Mouse (Mus musculus): Measurements from ENCODE around the gene Patj. TPM values are rescaled to one million over a fixed set of nuclear protein-coding genes. Genes with fewer than 3 reads are reported as not detected.
A peak's percentile ranks its signal among the peaks of the same experiment; 100 is the strongest.

The Patj gene
- 6.0 and 7.5 TPM in 2 replicates for polyA plus RNA-seq (2015; fragmentation: Nextera tagmentation; extraction: Ambion mirVana)

GRCm38 (mm10) chr4:98395690-98396437 is at the start of gene Patj:
Gene Patj, plus strand, starts transcription at chr4:98395785.
- peak; percentile 94 for ATAC-seq
- H3K27ac ChIP-seq = peak within 1 kb of the TSS; percentile 70
- WGBS = 1% methylated on average over 48 of the region's 73 CpGs
- no peaks in the 10 kb centered on the region for H3K9me3 ChIP-seq
- H3K36me3 ChIP-seq = no peaks in the 10 kb centered on the region
- peaks cover 4% of the 10 kb centered on the region; the same call in 1 of the 2 replicates for H3K4me1 ChIP-seq (replicated peaks)
- peak within 1 kb of the TSS; percentile 98 for H3K9ac ChIP-seq (replicated peaks)
- H3K27me3 ChIP-seq = no peaks in the 10 kb centered on the region
- H3K4me2 ChIP-seq (replicated peaks) = peak within 1 kb of the TSS; percentile 91
- H3K4me3 ChIP-seq (replicated peaks) = peak within 1 kb of the TSS; percentile 77

GRCm38 (mm10) chr4:98348580-98348979 is 47.0 kb upstream of the Patj start:
- Histone ChIP-seq H3K4me1 (replicated peaks) (peaks cover 3% of the 10 kb centered on the region; the same call in 1 of the 2 replicates), H3K36me3 (0 out of 2 replicates have a peak, but pooled peaks cover 4% of the 10 kb centered on the region), H3K27ac (no peak overlapping the region), H3K4me3 (replicated peaks) (no peak overlapping the region), H3K9me3 (peaks cover 3% of the 10 kb centered on the region; the same call in 1 of the 2 replicates), H3K9ac (replicated peaks) (no peak overlapping the region), H3K4me2 (replicated peaks) (no peak overlapping the region), H3K27me3 (no peaks in the 10 kb centered on the region)
- WGBS = 91% methylated on average over 5 of the region's 5 CpGs
- ATAC-seq = no peak

- Histone ChIP-seq H3K9me3 (no peaks in the 10 kb centered on the region), H3K27me3 (no peaks in the 10 kb centered on the region), H3K27ac (no peak overlapping the region), H3K4me3 (replicated peaks) (no peak overlapping the region), H3K9ac (replicated peaks) (no peak overlapping the region), H3K4me2 (replicated peaks) (no peak overlapping the region), H3K4me1 (replicated peaks) (no peaks in the 10 kb centered on the region), H3K36me3 (peaks cover 59% of the 10 kb centered on the region)
- no peak for ATAC-seq
- WGBS = 97% methylated on average over 9 of the region's 9 CpGs
Measured at GRCm38 (mm10) chr4:98358034-98358809, 37.4 kb upstream of the Patj start.

- H3K4me3 ChIP-seq (replicated peaks) = no peak overlapping the region
- no peaks in the 10 kb centered on the region for H3K4me1 ChIP-seq (replicated peaks)
- WGBS = 62% methylated on average over 4 of the region's 4 CpGs
- H3K36me3 ChIP-seq = peaks cover 26% of the 10 kb centered on the region
- peak; percentile 53; the same call in 1 of the 2 replicates for ATAC-seq
- H3K4me2 ChIP-seq (replicated peaks) = no peak overlapping the region
- no peaks in the 10 kb centered on the region for H3K27me3 ChIP-seq
- H3K9me3 ChIP-seq = no peaks in the 10 kb centered on the region
- no peak overlapping the region for H3K27ac ChIP-seq
- no peak overlapping the region for H3K9ac ChIP-seq (replicated peaks)
Measured at GRCm38 (mm10) chr4:98375401-98375800, 20.2 kb upstream of the Patj start.

GRCm38 (mm10) chr4:98376943-98377342 is 18.6 kb upstream of the Patj start:
- H3K27me3 ChIP-seq = no peaks in the 10 kb centered on the region
- no peak overlapping the region for H3K27ac ChIP-seq
- no peaks in the 10 kb centered on the region for H3K9me3 ChIP-seq
- 98% methylated on average over 2 of the region's 2 CpGs for WGBS
- H3K9ac ChIP-seq (replicated peaks) = no peak overlapping the region
- no peak overlapping the region for H3K4me2 ChIP-seq (replicated peaks)
- H3K36me3 ChIP-seq = peaks cover 26% of the 10 kb centered on the region
- H3K4me1 ChIP-seq (replicated peaks) = peaks cover 10% of the 10 kb centered on the region
- ATAC-seq = no peak
- H3K4me3 ChIP-seq (replicated peaks) = no peak overlapping the region

- H3K4me3 ChIP-seq (replicated peaks) = peak within 1 kb of the TSS; percentile 92
- peaks cover 14% of the 10 kb centered on the region; the same call in 1 of the 2 replicates for H3K36me3 ChIP-seq
- peak; percentile 98 for ATAC-seq
- peak within 1 kb of the TSS; percentile 95 for H3K9ac ChIP-seq (replicated peaks)
- peak within 1 kb of the TSS; percentile 60 for H3K4me2 ChIP-seq (replicated peaks)
- no peaks in the 10 kb centered on the region for H3K9me3 ChIP-seq
- H3K4me1 ChIP-seq (replicated peaks) = peaks cover 14% of the 10 kb centered on the region
- under 1% methylated on average over 46 of the region's 46 CpGs for WGBS
- H3K27ac ChIP-seq = peak within 1 kb of the TSS; percentile 76; the same call in 1 of the 2 replicates
- H3K27me3 ChIP-seq = no peaks in the 10 kb centered on the region
Measured at GRCm38 (mm10) chr4:98382716-98383424, 12.7 kb upstream of the Patj start, which contains the start of gene Tm2d1. Gene Tm2d1, minus strand, starts transcription at chr4:98383306.

GRCm38 (mm10) chr4:98385036-98385435 is 10.5 kb upstream of the Patj start:
- Histone ChIP-seq H3K4me1 (replicated peaks) (peaks cover 14% of the 10 kb centered on the region), H3K4me3 (replicated peaks) (no peak overlapping the region), H3K4me2 (replicated peaks) (no peak overlapping the region), H3K9me3 (no peaks in the 10 kb centered on the region), H3K36me3 (no peaks in the 10 kb centered on the region), H3K27ac (no peak overlapping the region), H3K27me3 (no peaks in the 10 kb centered on the region), H3K9ac (replicated peaks) (no peak overlapping the region)
- ATAC-seq = no peak
- WGBS = 77% methylated on average over 5 of the region's 5 CpGs

GRCm38 (mm10) chr4:98395346-98395689 is 267 bp upstream of the Patj start:
- peak overlapping the region; percentile 98 for H3K9ac ChIP-seq (replicated peaks)
- WGBS = 2% methylated on average over 7 of the region's 7 CpGs
- H3K27me3 ChIP-seq = no peaks in the 10 kb centered on the region
- no peaks in the 10 kb centered on the region for H3K36me3 ChIP-seq
- peak overlapping the region; percentile 70 for H3K27ac ChIP-seq
- H3K9me3 ChIP-seq = no peaks in the 10 kb centered on the region
- peak overlapping the region; percentile 91 for H3K4me2 ChIP-seq (replicated peaks)
- peaks cover 4% of the 10 kb centered on the region; the same call in 1 of the 2 replicates for H3K4me1 ChIP-seq (replicated peaks)
- peak overlapping the region; percentile 77 for H3K4me3 ChIP-seq (replicated peaks)
- no peak for ATAC-seq

GRCm38 (mm10) chr4:98400926-98401583 is 5.5 kb downstream of the Patj start:
- Histone ChIP-seq H3K36me3 (no peaks in the 10 kb centered on the region), H3K9ac (replicated peaks) (no peak overlapping the region), H3K27me3 (no peaks in the 10 kb centered on the region), H3K4me1 (replicated peaks) (peaks cover 4% of the 10 kb centered on the region; the same call in 1 of the 2 replicates), H3K9me3 (no peaks in the 10 kb centered on the region), H3K4me3 (replicated peaks) (no peak overlapping the region), H3K4me2 (replicated peaks) (no peak overlapping the region), H3K27ac (no peak overlapping the region)
- WGBS = 41% methylated on average over 6 of the region's 6 CpGs
- ATAC-seq = no peak

- Histone ChIP-seq H3K4me1 (replicated peaks) (no peaks in the 10 kb centered on the region), H3K9ac (replicated peaks) (no peak overlapping the region), H3K36me3 (no peaks in the 10 kb centered on the region), H3K4me3 (replicated peaks) (no peak overlapping the region), H3K27ac (no peak overlapping the region), H3K4me2 (replicated peaks) (no peak overlapping the region), H3K9me3 (no peaks in the 10 kb centered on the region), H3K27me3 (no peaks in the 10 kb centered on the region)
- 83% methylated on average over 2 of the region's 2 CpGs for WGBS
- no peak for ATAC-seq
Measured at GRCm38 (mm10) chr4:98401584-98401962, 6.0 kb downstream of the Patj start.

GRCm38 (mm10) chr4:98403492-98403891 is 7.9 kb downstream of the Patj start:
- H3K27ac ChIP-seq = no peak overlapping the region
- ATAC-seq = no peak
- H3K9ac ChIP-seq (replicated peaks) = no peak overlapping the region
- no peaks in the 10 kb centered on the region for H3K36me3 ChIP-seq
- no peak overlapping the region for H3K4me2 ChIP-seq (replicated peaks)
- no peaks in the 10 kb centered on the region for H3K4me1 ChIP-seq (replicated peaks)
- no peaks in the 10 kb centered on the region for H3K9me3 ChIP-seq
- H3K27me3 ChIP-seq = no peaks in the 10 kb centered on the region
- no peak overlapping the region for H3K4me3 ChIP-seq (replicated peaks)
- 82% methylated on average over 4 of the region's 4 CpGs for WGBS
